Mouse (Mus musculus) testis, adult 2 months (tissue): ENCODE data around the gene Ccsap.

ENCODE experiments used
- CTCF ChIP-seq: fragments of 200-500 bp; IDR thresholded peaks from 2 replicates; pipeline ENCODE4 v1.5.1; 2012; ENCODE audit warnings: low read depth, mild to moderate bottlenecking, inconsistent platforms, low read length, moderate library complexity; ENCODE audit not compliant: control insufficient read depth, insufficient read depth, insufficient replicate concordance
- POLR2A ChIP-seq: fragments of 200-500 bp; IDR thresholded peaks from 2 replicates; pipeline ENCODE4 v1.6.1; 2012; ENCODE audit warnings: low read depth, mild to moderate bottlenecking, inconsistent platforms, low read length, moderate library complexity; ENCODE audit not compliant: control insufficient read depth

DNA sequence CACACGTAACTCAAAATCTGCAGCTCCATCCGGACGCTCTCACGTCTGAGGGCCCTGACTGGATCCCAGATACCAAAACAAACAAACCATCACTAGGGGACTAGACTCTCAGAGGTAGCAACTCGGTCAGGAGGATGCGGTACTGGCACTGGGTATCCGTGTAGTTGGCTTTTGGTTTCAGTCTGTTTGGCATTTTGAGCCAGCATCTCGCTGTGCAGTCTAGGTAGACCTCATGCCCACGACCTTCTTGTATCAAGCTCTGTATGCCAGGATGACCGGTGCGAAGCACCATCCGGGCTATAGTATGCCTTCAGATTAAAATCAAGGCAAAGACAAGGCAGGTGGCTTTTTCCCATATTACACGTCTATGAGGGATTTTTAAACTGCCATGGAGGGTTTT lies 32.5 kb downstream of the Ccsap start:
- no peak for TF ChIP-seq POLR2A
- no peak for TF ChIP-seq CTCF
